Mouse (Mus musculus): ENCODE results near the gene Dbf4. TPM values are rescaled to one million over a fixed set of nuclear protein-coding genes. Genes with fewer than 3 reads are reported as not detected.

The Dbf4 gene
- 62.8 and 65.2 TPM in 2 replicates for polyA plus RNA-seq (2016; fragmentation: Nextera tagmentation; extraction: Ambion mirVana)

GRCm38 (mm10) chr5:8422157-8422931, at the start of gene Dbf4, which contains the start of gene Slc25a40:
TSS of gene Dbf4 (minus strand) at chr5:8422716.
TSS of gene Slc25a40 (plus strand) at chr5:8422850.
- under 1% methylated on average over 92 of the region's 93 CpGs for WGBS
- Histone ChIP-seq H3K4me2 (peak within 1 kb of the TSS; percentile 58), H3K27ac (peak within 1 kb of the TSS; percentile 89), H3K4me1 (replicated peaks) (peaks cover 16% of the 10 kb centered on the region; the same call in 1 of the 2 replicates), H3K9me3 (no peaks in the 10 kb centered on the region), H3K4me3 (replicated peaks) (peak within 1 kb of the TSS; percentile 78), H3K9ac (replicated peaks) (peak within 1 kb of the TSS; percentile 91), H3K36me3 (peaks cover 29% of the 10 kb centered on the region), H3K27me3 (no peaks in the 10 kb centered on the region)
- peak; percentile 97 for ATAC-seq (ENCODE audit: insufficient number of reproducible peaks, insufficient read depth, low FRiP score, low TSS enrichment, low read depth)

GRCm38 (mm10) chr5:8456561-8456960, 34.0 kb upstream of the Dbf4 start:
- no peaks in the 10 kb centered on the region for H3K4me1 ChIP-seq (replicated peaks)
- no peak overlapping the region for H3K27ac ChIP-seq
- no peak for ATAC-seq (ENCODE audit: insufficient number of reproducible peaks, insufficient read depth, low FRiP score, low TSS enrichment, low read depth)
- no peaks in the 10 kb centered on the region for H3K27me3 ChIP-seq
- no peak overlapping the region for H3K4me3 ChIP-seq (replicated peaks)
- H3K9ac ChIP-seq (replicated peaks) = no peak overlapping the region
- no peaks in the 10 kb centered on the region for H3K9me3 ChIP-seq
- H3K4me2 ChIP-seq = no peak overlapping the region
- WGBS = 89% methylated on average over 5 of the region's 5 CpGs
- peaks cover 23% of the 10 kb centered on the region; the same call in 1 of the 2 replicates for H3K36me3 ChIP-seq

- Histone ChIP-seq H3K27ac (no peak overlapping the region), H3K4me1 (replicated peaks) (no peaks in the 10 kb centered on the region), H3K4me3 (replicated peaks) (no peak overlapping the region), H3K36me3 (peaks cover 23% of the 10 kb centered on the region; the same call in 1 of the 2 replicates), H3K4me2 (no peak overlapping the region), H3K9ac (replicated peaks) (no peak overlapping the region), H3K27me3 (no peaks in the 10 kb centered on the region), H3K9me3 (no peaks in the 10 kb centered on the region)
- ATAC-seq (ENCODE audit: insufficient number of reproducible peaks, insufficient read depth, low FRiP score, low TSS enrichment, low read depth) = no peak
These were observed 33.0 kb upstream of the Dbf4 start for GRCm38 (mm10) chr5:8455565-8455964.

- H3K27ac ChIP-seq = no peak overlapping the region
- no peak overlapping the region for H3K4me2 ChIP-seq
- no peak overlapping the region for H3K4me3 ChIP-seq (replicated peaks)
- H3K27me3 ChIP-seq = no peaks in the 10 kb centered on the region
- peaks cover 12% of the 10 kb centered on the region; the same call in 1 of the 2 replicates for H3K36me3 ChIP-seq
- no peak for ATAC-seq (ENCODE audit: insufficient number of reproducible peaks, insufficient read depth, low FRiP score, low TSS enrichment, low read depth)
- H3K4me1 ChIP-seq (replicated peaks) = no peaks in the 10 kb centered on the region
- no peaks in the 10 kb centered on the region for H3K9me3 ChIP-seq
- 76% methylated on average over 2 of the region's 2 CpGs for WGBS
- H3K9ac ChIP-seq (replicated peaks) = no peak overlapping the region
These were observed 16.6 kb upstream of the Dbf4 start for GRCm38 (mm10) chr5:8439095-8439494.

DNA sequence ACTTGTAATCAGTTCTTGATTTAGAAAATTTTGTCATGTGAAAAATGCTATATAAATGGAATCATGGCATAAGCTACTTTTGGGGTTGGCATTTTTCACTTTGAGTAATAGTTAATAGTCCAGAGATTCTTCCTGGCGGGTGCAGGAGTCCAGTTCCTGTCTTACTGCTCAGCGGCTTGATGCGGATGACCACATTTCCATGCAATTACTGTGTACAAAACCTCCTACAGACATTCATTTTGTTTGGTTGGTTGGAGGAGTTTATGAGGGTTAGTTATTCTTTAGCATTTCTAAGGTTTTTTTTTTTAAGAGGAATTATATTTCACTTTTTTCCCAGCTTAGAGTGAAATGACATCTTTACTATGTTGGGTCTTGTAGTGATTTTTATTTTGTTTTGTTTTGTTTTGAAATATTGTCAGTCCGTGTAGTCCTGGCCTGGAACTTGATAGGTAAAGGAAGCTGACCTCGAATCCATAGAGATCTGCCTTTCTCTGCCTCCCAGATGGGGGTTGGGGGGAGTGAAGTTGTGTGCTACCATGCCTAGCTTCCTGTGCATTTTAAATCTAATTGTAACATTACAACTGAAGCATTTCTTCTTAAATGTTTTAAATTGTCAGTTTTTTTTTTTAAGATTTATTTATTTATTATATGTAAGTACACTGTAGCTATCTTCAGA, 15.1 kb upstream of the Dbf4 start:
- Histone ChIP-seq H3K9me3 (no peaks in the 10 kb centered on the region), H3K27ac (no peak overlapping the region), H3K36me3 (peaks cover 12% of the 10 kb centered on the region; the same call in 1 of the 2 replicates), H3K4me1 (replicated peaks) (no peaks in the 10 kb centered on the region), H3K4me3 (replicated peaks) (no peak overlapping the region), H3K27me3 (no peaks in the 10 kb centered on the region), H3K4me2 (no peak overlapping the region), H3K9ac (replicated peaks) (no peak overlapping the region)
- no peak for ATAC-seq (ENCODE audit: insufficient number of reproducible peaks, insufficient read depth, low FRiP score, low TSS enrichment, low read depth)
- WGBS = 92% methylated on average over 5 of the region's 5 CpGs

GRCm38 (mm10) chr5:8425899-8426298, 3.4 kb upstream of the Dbf4 start:
- ATAC-seq (ENCODE audit: insufficient number of reproducible peaks, insufficient read depth, low FRiP score, low TSS enrichment, low read depth) = no peak
- H3K4me3 ChIP-seq (replicated peaks) = no peak overlapping the region
- no peaks in the 10 kb centered on the region for H3K9me3 ChIP-seq
- no peak overlapping the region for H3K9ac ChIP-seq (replicated peaks)
- no peak overlapping the region for H3K27ac ChIP-seq
- no peak overlapping the region for H3K4me2 ChIP-seq
- H3K27me3 ChIP-seq = no peaks in the 10 kb centered on the region
- H3K36me3 ChIP-seq = peaks cover 12% of the 10 kb centered on the region
- H3K4me1 ChIP-seq (replicated peaks) = peaks cover 14% of the 10 kb centered on the region; the same call in 1 of the 2 replicates
- WGBS = 79% methylated on average over 5 of the region's 5 CpGs

- H3K4me3 ChIP-seq (replicated peaks) = peak overlapping the region; percentile 78
- WGBS = 23% methylated on average over 7 of the region's 7 CpGs
- H3K36me3 ChIP-seq = peaks cover 17% of the 10 kb centered on the region
- H3K27me3 ChIP-seq = no peaks in the 10 kb centered on the region
- H3K4me1 ChIP-seq (replicated peaks) = peaks cover 16% of the 10 kb centered on the region; the same call in 1 of the 2 replicates
- 0 out of 2 replicates have a peak overlapping the region, but pooled peaks have one; percentile 9 for H3K9ac ChIP-seq (replicated peaks)
- H3K9me3 ChIP-seq = no peaks in the 10 kb centered on the region
- ATAC-seq (ENCODE audit: insufficient number of reproducible peaks, insufficient read depth, low FRiP score, low TSS enrichment, low read depth) = no peak
- peak overlapping the region; percentile 58 for H3K4me2 ChIP-seq
- H3K27ac ChIP-seq = no peak overlapping the region
These were observed 1.6 kb upstream of the Dbf4 start for GRCm38 (mm10) chr5:8424116-8424515.

GRCm38 (mm10) chr5:8422932-8423928, 714 bp upstream of the Dbf4 start:
- Histone ChIP-seq H3K9ac (replicated peaks) (peak overlapping the region; percentile 91), H3K27me3 (no peaks in the 10 kb centered on the region), H3K9me3 (no peaks in the 10 kb centered on the region), H3K4me2 (peak overlapping the region; percentile 58), H3K4me3 (replicated peaks) (peak overlapping the region; percentile 78), H3K4me1 (replicated peaks) (peaks cover 16% of the 10 kb centered on the region; the same call in 1 of the 2 replicates), H3K27ac (peak overlapping the region; percentile 72), H3K36me3 (peaks cover 20% of the 10 kb centered on the region)
- WGBS = under 1% methylated on average over 40 of the region's 40 CpGs
- no peak for ATAC-seq (ENCODE audit: insufficient number of reproducible peaks, insufficient read depth, low FRiP score, low TSS enrichment, low read depth)

GRCm38 (mm10) chr5:8421424-8421823, 1.1 kb downstream of the Dbf4 start:
- Histone ChIP-seq H3K4me1 (replicated peaks) (peaks cover 16% of the 10 kb centered on the region; the same call in 1 of the 2 replicates), H3K4me3 (replicated peaks) (peak overlapping the region; percentile 78), H3K4me2 (peak overlapping the region; percentile 58), H3K9ac (replicated peaks) (peak overlapping the region; percentile 91), H3K27ac (no peak overlapping the region), H3K36me3 (peaks cover 38% of the 10 kb centered on the region), H3K9me3 (no peaks in the 10 kb centered on the region), H3K27me3 (no peaks in the 10 kb centered on the region)
- ATAC-seq (ENCODE audit: insufficient number of reproducible peaks, insufficient read depth, low FRiP score, low TSS enrichment, low read depth) = no peak
- 4% methylated on average over 3 of the region's 3 CpGs for WGBS

DNA sequence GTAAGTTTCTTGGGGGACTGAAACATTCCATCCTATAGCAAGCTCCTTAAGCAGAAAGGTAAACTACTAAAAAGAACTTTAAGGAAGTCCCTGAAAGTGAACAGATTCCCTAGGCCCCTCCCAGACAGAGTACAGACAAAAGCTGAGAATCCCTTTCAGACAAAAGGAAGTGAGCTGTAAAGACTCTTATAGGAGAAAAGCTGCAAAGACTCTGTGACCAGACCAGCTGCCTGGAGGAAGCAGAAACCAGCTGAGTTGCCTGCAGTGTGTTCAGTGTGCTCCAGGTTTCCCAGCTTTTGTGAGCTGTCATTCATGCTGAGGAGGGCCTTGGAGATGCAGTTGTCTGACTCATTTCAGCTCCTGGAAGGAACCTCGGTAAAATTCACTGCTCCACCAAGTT, 5.1 kb downstream of the Dbf4 start:
- no peak for ATAC-seq (ENCODE audit: insufficient number of reproducible peaks, insufficient read depth, low FRiP score, low TSS enrichment, low read depth)
- no peaks in the 10 kb centered on the region for H3K9me3 ChIP-seq
- no peak overlapping the region for H3K9ac ChIP-seq (replicated peaks)
- H3K36me3 ChIP-seq = peaks cover 56% of the 10 kb centered on the region
- H3K27ac ChIP-seq = no peak overlapping the region
- H3K27me3 ChIP-seq = no peaks in the 10 kb centered on the region
- H3K4me3 ChIP-seq (replicated peaks) = no peak overlapping the region
- H3K4me1 ChIP-seq (replicated peaks) = peaks cover 9% of the 10 kb centered on the region; the same call in 1 of the 2 replicates
- WGBS = 69% methylated on average over 1 of the region's 1 CpGs
- H3K4me2 ChIP-seq = no peak overlapping the region
